8 mouse cellular contexts compared by ENCODE assay signal in genomic region chr6:59024164-59024724, GRCm38 (mm10). TPM values are rescaled to one million over a fixed set of nuclear protein-coding genes. Genes with fewer than 3 reads are reported as not detected.
A peak's percentile ranks its signal among the peaks of the same experiment; 100 is the strongest.
DNase-seq lines count a peak whose midpoint lies in the region; ATAC-seq and TF ChIP-seq lines count a peak whose summit lies in the region.

Gene Fam13a (minus strand): TSS chr6:59024549.

- TF ChIP-seq POLR2A in ES-Bruce4 (IDR thresholded peaks at IDR 0.05; ENCODE audit: insufficient read depth, low read length): no peak
- TF ChIP-seq POLR2A in thymus, adult 2 months (IDR thresholded peaks at IDR 0.05; ENCODE audit: control insufficient read depth, extremely low read depth, insufficient read depth, low read length, poor library complexity): no peak

- H3K9ac ChIP-seq in ES-Bruce4 (ENCODE audit: low read depth, poor library complexity, severe bottlenecking): no peak within 1 kb of the TSS
- peak within 1 kb of the TSS; percentile 62 for H3K9ac ChIP-seq in forebrain, embryonic 15.5 days (replicated peaks)
- no peak within 1 kb of the TSS for H3K9ac ChIP-seq in liver, embryonic 15.5 days
- peak within 1 kb of the TSS; percentile 74 for H3K9ac ChIP-seq in neural tube, embryonic 13.5 days

- no peak within 1 kb of the TSS for H3K27ac ChIP-seq in ES-Bruce4 (ENCODE audit: insufficient read depth, low read length)
- peak within 1 kb of the TSS; percentile 70 for H3K27ac ChIP-seq in forebrain, embryonic 15.5 days (replicated peaks)
- no peak within 1 kb of the TSS for H3K27ac ChIP-seq in liver, embryonic 15.5 days (replicated peaks)
- H3K27ac ChIP-seq in neural tube, embryonic 13.5 days (replicated peaks): peak within 1 kb of the TSS; percentile 74
- H3K27ac ChIP-seq in thymus, adult 2 months (ENCODE audit: control insufficient read depth, insufficient read depth, low read length): no peak within 1 kb of the TSS

- 1% methylated on average over 16 of the region's 16 CpGs for WGBS in forebrain, embryonic 15.5 days
- WGBS in large intestine, adult 2 months: under 1% methylated on average over 16 of the region's 16 CpGs
- WGBS in liver, embryonic 15.5 days (ENCODE audit: insufficient replicate concordance): under 1% methylated on average over 16 of the region's 16 CpGs
- 1% methylated on average over 16 of the region's 16 CpGs for WGBS in neural tube, embryonic 13.5 days
- 1% methylated on average over 16 of the region's 16 CpGs for WGBS in thymus, adult 2 months

- TF ChIP-seq CTCF in ES-Bruce4 (IDR thresholded peaks at IDR 0.05; ENCODE audit: low read depth, low read length): no peak
- no peak for TF ChIP-seq CTCF in thymus, adult 2 months (IDR thresholded peaks at IDR 0.05; ENCODE audit: borderline replicate concordance, control insufficient read depth, extremely low read depth, insufficient read depth, low read length, poor library complexity)

- peak within 1 kb of the TSS; percentile 62 for H3K4me2 ChIP-seq in forebrain, embryonic 15.5 days (replicated peaks)
- peak within 1 kb of the TSS; percentile 51 for H3K4me2 ChIP-seq in liver, embryonic 15.5 days
- peak within 1 kb of the TSS; percentile 60 for H3K4me2 ChIP-seq in neural tube, embryonic 13.5 days

- ATAC-seq in forebrain, embryonic 15.5 days (replicated peaks): peak; percentile 99
- ATAC-seq in liver, embryonic 15.5 days (ENCODE audit: insufficient read depth): peak; percentile 91
- ATAC-seq in neural tube, embryonic 13.5 days (ENCODE audit: low read depth): peak; percentile 99

- TF ChIP-seq EP300 in ES-Bruce4 (IDR thresholded peaks at IDR 0.05; ENCODE audit: insufficient read depth, low read depth, low read length): no peak

- H3K4me3 ChIP-seq in ES-Bruce4 (ENCODE audit: low read depth, low read length): peak within 1 kb of the TSS; percentile 54
- peak within 1 kb of the TSS; percentile 52 for H3K4me3 ChIP-seq in forebrain, embryonic 15.5 days
- H3K4me3 ChIP-seq in liver, embryonic 15.5 days (replicated peaks): peak within 1 kb of the TSS; percentile 53
- H3K4me3 ChIP-seq in neural tube, embryonic 13.5 days: peak within 1 kb of the TSS; percentile 54
- H3K4me3 ChIP-seq in thymus, adult 2 months (ENCODE audit: control insufficient read depth, insufficient read depth, low read length): peak within 1 kb of the TSS; percentile 61

- no peaks in the 10 kb centered on the region for H3K27me3 ChIP-seq in ES-Bruce4 (ENCODE audit: control insufficient read depth, insufficient read depth, low read length, poor library complexity, severe bottlenecking)
- no peaks in the 10 kb centered on the region for H3K27me3 ChIP-seq in forebrain, embryonic 15.5 days
- H3K27me3 ChIP-seq in liver, embryonic 15.5 days: no peaks in the 10 kb centered on the region
- H3K27me3 ChIP-seq in neural tube, embryonic 13.5 days: no peaks in the 10 kb centered on the region
- no peaks in the 10 kb centered on the region for H3K27me3 ChIP-seq in thymus, adult 2 months (ENCODE audit: control insufficient read depth, insufficient read depth, low read length)

- peak; percentile 74 for DNase-seq in cerebellum, adult 11-12 months
- peak; percentile 77 to 80 for DNase-seq in heart, postnatal 14 days
- peak; percentile 94 for DNase-seq in large intestine, adult 2 months (ENCODE audit: low read depth, low spot score)
- peak; percentile 45 for DNase-seq in thymus, adult 2 months

- no peaks in the 10 kb centered on the region for H3K4me1 ChIP-seq in ES-Bruce4 (ENCODE audit: control insufficient read depth, insufficient read depth, low read length)
- H3K4me1 ChIP-seq in forebrain, embryonic 15.5 days: peaks cover 9% of the 10 kb centered on the region
- H3K4me1 ChIP-seq in liver, embryonic 15.5 days (replicated peaks): peaks cover 11% of the 10 kb centered on the region
- peaks cover 17% of the 10 kb centered on the region for H3K4me1 ChIP-seq in neural tube, embryonic 13.5 days (replicated peaks)
- 0 out of 2 replicates have a peak, but pooled peaks cover 4% of the 10 kb centered on the region for H3K4me1 ChIP-seq in thymus, adult 2 months (replicated peaks; ENCODE audit: control insufficient read depth, insufficient read depth, low read length)

- intact Hi-C loops in heart, postnatal 14 days (cut with DNase I): loop anchor here (5.0 kb wide), 1 partner anchor 183 kb away; the partner anchor contains the start of gene Tigd2

- no peaks in the 10 kb centered on the region for H3K36me3 ChIP-seq in ES-Bruce4 (ENCODE audit: control insufficient read depth, insufficient read depth, low read length, poor library complexity, severe bottlenecking)
- H3K36me3 ChIP-seq in forebrain, embryonic 15.5 days: no peaks in the 10 kb centered on the region
- no peaks in the 10 kb centered on the region for H3K36me3 ChIP-seq in liver, embryonic 15.5 days (replicated peaks)
- no peaks in the 10 kb centered on the region for H3K36me3 ChIP-seq in neural tube, embryonic 13.5 days
- H3K36me3 ChIP-seq in thymus, adult 2 months (ENCODE audit: control insufficient read depth, insufficient read depth, low read length): no peaks in the 10 kb centered on the region

- no peaks in the 10 kb centered on the region for H3K9me3 ChIP-seq in ES-Bruce4 (replicated peaks; ENCODE audit: control insufficient read depth, insufficient read depth, low read length, poor library complexity, severe bottlenecking)
- no peaks in the 10 kb centered on the region for H3K9me3 ChIP-seq in forebrain, embryonic 15.5 days
- no peaks in the 10 kb centered on the region for H3K9me3 ChIP-seq in liver, embryonic 15.5 days (replicated peaks)
- H3K9me3 ChIP-seq in neural tube, embryonic 13.5 days: no peaks in the 10 kb centered on the region

RNA-seq across cellular contexts. Expression of gene Fam13a, which starts in this region (rescaled TPM):
- 1.6 and 2.7 TPM in 2 replicates for polyA plus RNA-seq in ES-Bruce4 (2011; ENCODE audit: insufficient read depth, insufficient read length, low read depth, missing spikeins)
- polyA plus RNA-seq in forebrain, embryonic 15.5 days (2015; fragmentation: Nextera tagmentation; extraction: Ambion mirVana): 8.3 and 9.0 TPM in 2 replicates
- total RNA-seq in heart, postnatal 14 days (2021): 10 to 100 TPM; 17.3 to 22.0 TPM
- polyA plus RNA-seq in large intestine, adult 2 months (2012; rRNA removed): 1.5 and 2.6 TPM in 2 replicates
- 2.4 and 2.7 TPM in 2 replicates for polyA plus RNA-seq in liver, embryonic 15.5 days (2015; fragmentation: Nextera tagmentation; extraction: Ambion mirVana)
- polyA plus RNA-seq in neural tube, embryonic 13.5 days (2015; fragmentation: Nextera tagmentation; extraction: Ambion mirVana): 7.0 and 9.5 TPM in 2 replicates
- polyA plus RNA-seq in thymus, adult 2 months (2012; rRNA removed): 2.3 and 2.6 TPM in 2 replicates

Comparison
In these comparisons a context has a peak if more than half of its experiments do, and no peak if none do; other contexts are left out.
1. H3K27ac ChIP-seq: peak in forebrain, embryonic 15.5 days (single experiment) and neural tube, embryonic 13.5 days (single experiment); none in ES-Bruce4 (single experiment), liver, embryonic 15.5 days (single experiment) and thymus, adult 2 months (single experiment).
2. H3K9ac ChIP-seq: peak in forebrain, embryonic 15.5 days (single experiment) and neural tube, embryonic 13.5 days (single experiment); none in ES-Bruce4 (single experiment) and liver, embryonic 15.5 days (single experiment).
3. Peak in every context shown above with its lines, with median percentiles within 50 percentile points of each other: H3K4me3 ChIP-seq, DNase-seq, ATAC-seq and H3K4me2 ChIP-seq.